Mouse (Mus musculus): ENCODE data around the gene Gtf2a1.
"Not testable (repeated sequence)": the region's sequence is repeated elsewhere in the genome, so short reads cannot be mapped to it uniquely, and the experiment has no call there.

Gtf2a1 gene

DNA sequence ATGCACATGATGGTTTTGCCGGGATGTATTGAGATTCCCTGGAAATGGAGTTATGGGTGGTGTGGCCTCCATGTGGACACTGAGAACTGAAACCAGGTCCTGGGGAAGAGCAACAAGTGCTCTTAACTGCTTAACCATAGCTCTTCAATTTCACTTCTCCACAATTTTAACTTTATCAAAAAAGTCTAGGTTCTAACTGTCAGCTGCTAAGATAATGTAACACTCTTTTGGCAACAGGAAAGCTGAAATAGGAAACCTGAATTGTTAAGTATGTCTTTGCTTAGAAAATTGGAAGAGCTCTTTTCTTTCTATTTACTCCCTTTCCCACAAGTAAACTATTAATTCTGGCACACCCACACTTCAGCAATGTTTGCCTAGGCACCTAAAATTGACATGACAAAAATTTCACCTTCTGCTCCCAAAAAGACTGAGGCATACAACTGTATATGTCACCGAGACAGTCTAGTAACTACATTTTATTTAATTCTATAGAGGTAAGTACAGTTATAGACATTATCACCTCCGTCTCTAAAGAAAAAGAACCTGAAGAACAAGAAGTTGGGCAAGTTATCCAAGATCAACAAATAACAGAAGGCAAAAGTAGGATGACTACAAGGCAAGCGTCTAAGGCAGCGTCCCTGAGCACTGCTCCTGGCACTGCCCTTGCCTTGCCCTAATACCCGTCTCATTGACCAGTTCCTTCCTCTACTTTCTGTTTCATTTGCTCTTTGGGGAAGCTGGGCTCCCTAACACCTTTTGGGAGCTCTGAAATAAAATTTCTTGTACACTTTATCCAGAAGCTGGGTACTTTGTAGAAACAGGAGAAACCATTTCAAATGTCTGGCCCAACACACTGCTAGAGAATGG is 8.8 kb downstream of the Gtf2a1 start:
- no peak for DNase-seq (ENCODE audit: low spot score)

DNA sequence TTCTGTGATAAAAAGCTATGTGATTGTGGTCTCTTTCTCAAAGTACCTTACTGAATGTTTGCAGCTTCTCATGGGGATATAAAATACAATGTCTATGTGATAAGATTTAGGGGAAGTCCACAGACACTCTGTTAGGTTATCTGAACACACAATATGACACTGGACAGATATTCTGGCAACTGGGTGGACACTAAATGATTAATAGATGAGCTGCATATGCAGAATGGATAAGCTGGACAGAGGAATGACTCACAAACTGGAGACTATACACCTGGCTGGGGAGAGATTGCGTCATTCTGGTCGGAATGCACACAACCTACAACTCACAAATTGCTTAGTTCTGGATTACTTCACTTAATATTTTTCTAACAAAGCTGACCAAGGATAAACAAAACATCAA is 10.6 kb downstream of the Gtf2a1 start:
- DNase-seq (ENCODE audit: low spot score), result no peak

DNA sequence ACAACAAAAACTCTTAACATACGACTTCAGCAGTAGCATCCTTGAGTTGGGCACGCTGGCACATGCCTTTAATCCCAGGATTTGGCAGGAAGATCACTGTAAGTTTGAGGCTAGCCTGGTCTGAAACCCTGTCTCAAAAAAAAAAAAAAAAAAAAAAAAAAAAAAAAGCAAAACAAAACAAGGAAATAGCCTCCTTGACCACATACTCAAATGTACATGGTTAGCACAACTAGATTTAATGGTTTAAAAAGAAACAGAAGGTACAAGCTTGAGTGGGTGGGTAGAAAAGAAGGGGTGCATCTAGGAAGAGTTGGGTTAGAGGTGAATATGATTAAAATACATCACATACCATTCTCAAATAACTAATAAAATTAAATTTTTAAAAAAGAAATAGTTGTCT is 18.6 kb downstream of the Gtf2a1 start:
- DNase-seq (ENCODE audit: low spot score), result no peak

DNA sequence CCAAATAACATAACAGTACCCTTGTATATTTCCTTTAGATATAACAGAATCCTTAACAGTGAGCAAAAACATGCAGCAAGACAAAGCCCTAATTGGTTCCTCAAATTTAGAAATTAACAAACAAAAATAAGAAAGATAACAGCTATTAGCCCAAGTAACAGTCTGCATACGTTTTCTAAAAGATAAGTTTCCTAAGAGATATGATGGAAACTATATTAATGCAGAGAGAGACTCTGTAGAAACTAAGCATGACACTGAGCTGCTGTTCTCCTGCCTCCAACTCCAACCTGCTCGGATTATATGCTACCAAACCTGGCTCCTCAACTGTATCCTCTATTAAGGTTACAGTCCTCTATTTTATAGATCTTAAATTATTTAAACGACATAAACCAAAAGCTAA is 21.0 kb downstream of the Gtf2a1 start:
- DNase-seq (ENCODE audit: low spot score), result no peak

DNA sequence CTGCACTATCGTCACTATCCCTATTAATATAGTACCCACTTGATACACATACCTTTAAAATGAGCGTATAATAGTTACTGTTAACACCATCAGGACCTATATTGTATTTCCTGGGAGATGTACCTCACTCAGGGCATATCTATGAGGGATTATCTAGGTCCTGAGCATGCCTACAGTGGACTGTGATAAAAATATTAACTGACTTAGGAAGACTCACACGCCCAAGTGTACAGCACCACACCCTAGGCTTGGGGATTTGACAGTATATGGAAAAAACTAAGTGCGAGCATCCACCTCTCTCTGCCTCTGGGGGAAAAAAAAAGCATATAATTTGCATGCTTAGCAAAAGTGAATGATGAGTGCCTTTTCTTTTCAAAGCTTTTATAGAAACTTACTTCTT is 23.1 kb downstream of the Gtf2a1 start:
- no peak for DNase-seq (ENCODE audit: low spot score)

DNA sequence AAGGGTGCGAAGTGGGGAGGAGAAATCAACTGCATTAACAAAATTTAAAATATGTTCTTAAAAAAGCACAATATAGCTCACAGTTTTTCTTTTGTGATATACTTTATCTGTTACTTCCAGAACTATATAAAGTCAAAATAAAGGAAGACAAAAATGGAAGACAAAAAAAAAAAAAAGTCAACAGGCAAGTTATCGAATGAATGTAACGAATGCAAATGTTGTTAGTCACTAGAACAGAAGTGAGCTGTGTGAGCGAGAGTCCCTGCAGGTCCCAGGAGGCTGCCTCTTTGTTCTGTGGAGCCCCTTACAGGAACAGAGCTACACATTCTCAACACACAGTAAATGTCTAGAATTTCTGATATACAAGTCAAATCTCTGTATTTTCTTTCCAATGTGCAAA is 32.1 kb downstream of the Gtf2a1 start:
- not testable (repeated sequence) for DNase-seq (ENCODE audit: low spot score)

DNA sequence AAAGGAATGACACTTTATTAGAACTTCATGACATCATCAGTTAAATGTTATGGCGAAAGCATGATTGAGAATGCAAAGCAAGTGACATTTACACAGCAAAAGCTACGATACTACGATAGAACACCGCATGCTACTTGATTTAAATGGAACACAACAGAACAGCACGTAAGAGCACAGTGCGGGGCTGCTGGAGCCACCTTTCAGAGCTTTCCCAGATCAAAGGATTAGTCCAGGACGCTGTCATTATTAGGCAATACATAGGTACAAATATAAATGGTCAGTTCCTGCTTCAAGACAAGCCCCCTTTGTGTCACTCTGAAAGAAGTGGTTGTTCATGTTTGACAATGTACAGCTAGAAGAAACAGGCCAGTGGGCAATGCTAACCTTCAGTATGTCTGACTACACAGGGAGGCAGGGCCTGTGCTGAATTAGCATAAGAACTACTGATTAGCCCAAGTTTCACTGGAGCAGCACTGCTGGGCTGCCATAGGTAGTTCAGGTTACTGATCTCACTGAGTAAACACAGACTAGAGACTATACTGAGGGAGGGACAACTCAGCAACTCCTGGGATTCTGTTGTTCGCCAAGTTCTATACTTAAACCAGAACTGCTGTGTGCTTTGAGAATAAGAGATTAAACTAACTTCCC is 32.8 kb downstream of the Gtf2a1 start:
- DNase-seq (ENCODE audit: low spot score), result not testable (repeated sequence)

DNA sequence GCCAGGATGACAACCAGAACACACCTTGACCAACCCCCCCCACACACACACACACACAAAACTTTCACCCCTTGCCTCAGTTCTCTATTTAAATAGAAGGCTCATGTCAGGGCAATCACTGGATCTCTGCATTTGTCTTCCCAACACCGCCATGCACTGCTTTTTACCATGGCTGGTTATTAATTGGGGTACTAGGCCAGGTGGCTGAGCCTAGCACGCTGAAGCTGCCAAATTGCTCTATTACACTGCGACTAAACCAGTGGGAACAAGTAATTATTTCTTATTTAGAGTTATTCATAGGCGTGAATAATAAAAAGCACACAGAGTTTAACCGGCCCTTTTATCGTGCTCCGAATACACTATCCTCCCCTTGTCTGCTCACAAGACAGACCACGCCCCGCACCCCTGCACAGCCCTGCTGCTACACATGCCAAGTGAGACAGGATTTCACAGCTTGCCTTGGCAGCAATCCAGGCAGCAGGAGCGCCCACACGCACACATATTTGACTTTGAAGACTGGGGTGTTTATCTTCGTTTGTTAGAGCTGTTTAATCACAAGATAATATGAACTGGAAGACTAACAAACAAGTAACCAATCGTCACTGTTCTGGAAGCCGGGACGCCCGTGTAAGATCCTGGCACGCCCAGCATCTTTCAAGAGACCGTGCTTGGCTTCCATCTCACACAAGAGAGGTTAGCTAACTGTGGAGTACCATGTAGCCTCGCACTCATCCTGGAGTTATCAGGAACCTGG is 38.3 kb downstream of the Gtf2a1 start:
- peak; percentile 15 for DNase-seq (ENCODE audit: low spot score)

DNA sequence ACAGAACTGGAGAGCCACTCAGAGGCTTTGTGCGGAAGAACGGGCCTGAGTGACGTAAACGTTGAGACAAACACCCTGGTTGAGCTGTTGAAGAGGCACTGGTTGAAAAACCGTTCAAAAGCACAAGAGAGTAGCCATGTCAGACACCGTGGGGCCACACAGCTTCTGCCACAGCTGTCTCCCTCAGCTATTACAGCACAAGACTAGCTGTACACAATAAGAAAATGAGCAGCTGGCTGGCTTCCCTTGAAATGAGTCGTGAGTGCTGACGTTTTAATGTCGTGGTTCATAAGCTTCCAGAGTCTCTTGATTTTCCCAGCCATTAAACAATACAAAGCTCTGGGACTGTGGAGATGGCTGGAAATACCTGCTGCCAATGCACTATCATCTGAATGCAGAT is 40.8 kb downstream of the Gtf2a1 start:
- DNase-seq (ENCODE audit: low spot score), result no peak

DNA sequence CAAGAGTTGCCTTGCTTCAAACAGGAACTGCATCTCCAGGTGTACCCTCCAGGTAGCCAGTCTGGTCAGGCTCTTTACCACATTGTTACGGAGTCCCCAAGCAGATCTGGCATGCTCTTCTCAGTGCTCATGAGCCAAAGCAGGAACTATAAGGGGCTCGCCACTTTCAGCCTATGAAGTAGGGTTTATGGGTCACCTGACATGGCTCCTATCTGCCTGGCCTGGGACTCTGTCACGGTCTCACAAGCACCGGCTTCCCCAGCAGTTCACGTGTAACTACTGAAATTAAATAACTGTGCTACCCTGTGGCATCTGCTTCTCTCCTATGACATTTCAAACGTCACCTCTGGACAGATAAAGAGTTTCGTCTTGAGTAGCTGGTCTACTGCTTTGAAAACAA is 50.1 kb downstream of the Gtf2a1 start:
- no peak for DNase-seq (ENCODE audit: low spot score)

DNA sequence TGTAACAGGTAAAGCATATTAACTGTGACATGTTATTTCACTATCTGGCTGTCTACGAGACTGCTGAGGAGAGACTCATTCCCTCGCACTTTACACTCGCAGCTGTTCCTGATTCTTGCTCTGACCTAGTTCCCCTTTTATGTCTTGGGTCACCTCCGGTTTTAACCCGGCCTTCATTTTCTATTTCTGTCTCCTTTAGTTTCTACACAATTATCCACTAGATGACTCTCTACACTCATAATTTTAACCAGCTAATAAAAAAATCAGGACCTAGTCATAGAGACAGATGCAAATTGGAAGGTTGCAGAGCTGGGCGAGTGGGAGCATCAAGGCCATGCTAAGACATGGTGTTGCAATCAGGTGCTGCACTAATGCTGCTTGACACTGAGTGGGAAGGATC is 55.8 kb downstream of the Gtf2a1 start:
- no peak for DNase-seq (ENCODE audit: low spot score)

DNA sequence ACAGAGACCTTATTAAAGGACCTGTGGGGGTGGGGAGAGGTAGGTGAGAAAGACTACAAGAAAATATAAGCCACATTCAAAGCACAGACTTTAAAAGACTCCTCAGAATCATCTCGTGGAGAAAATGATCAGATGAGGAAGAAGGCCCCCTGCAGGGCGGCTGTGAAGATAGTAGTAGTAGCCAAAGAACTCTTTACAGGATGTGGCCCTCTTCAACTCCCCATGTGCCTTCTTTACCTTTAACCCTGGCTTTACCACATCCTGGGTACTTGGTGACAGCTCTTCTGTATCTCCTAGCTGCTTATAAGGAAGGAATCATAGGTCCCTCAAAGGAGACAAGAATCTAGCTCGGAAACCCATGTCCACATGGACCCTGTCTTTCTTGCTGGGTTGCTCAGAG is 66.7 kb downstream of the Gtf2a1 start:
- no peak for DNase-seq (ENCODE audit: low spot score)

DNA sequence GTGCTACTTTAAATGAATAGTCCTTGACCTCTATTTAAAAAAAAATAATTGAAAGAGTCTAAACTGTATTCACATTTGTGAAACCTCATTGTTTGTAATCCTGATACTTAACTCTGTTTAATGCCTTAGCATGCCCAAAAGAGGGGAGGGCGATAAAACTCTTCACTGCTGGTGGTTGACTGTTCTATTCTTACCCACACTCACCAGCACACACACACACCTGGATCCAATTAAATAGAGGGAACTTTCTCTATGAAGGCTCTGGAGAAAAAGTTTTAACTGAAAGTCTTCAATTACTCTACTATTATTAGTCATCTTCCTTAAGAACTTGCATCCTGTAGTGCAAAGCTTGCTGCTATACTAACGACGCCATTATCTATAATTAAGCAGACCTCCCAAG is 72.5 kb downstream of the Gtf2a1 start:
- no peak for DNase-seq (ENCODE audit: low spot score)

DNA sequence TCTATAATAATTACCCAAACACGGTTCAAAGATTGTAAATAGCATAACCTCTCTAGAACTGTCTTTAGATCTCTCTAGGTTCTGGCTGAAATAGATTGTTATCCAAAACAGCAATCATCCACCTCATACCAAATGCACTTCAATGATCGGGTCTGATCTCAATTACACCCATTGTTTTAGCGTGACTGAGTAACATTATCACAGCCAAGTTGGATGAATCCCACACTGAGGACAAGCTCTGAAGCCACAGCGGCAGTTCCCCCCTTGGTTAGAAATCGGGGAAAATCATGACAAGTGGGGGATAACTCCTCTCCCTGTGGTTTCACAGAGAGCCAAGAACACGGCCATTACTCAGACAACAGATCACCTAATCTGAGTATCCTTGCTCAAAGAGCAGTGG is 76.3 kb downstream of the Gtf2a1 start:
- no peak for DNase-seq (ENCODE audit: low spot score)

DNA sequence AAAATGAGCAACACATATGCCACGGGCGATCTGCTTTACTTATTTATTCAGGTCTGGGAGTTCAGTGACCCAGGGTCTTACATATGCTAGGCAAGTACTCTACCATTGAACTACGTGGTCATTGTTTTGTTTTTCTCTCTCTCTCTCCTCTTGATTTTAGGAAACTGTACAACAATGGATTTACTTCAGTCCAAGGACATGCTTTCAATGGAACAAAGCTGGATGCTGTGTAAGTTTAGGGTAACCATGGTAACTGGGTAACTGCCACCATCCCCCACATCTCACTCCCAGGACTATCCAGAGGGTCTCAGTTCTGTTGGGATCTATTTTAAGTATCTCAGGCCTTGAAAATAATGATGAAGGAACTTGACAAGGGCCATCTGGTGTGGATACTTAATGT is 78.5 kb downstream of the Gtf2a1 start:
- DNase-seq (ENCODE audit: low spot score), result no peak

Measured in urinary bladder, postnatal 10 days (tissue).